15 mouse cellular contexts compared by ENCODE assay signal in the genomic region with DNA sequence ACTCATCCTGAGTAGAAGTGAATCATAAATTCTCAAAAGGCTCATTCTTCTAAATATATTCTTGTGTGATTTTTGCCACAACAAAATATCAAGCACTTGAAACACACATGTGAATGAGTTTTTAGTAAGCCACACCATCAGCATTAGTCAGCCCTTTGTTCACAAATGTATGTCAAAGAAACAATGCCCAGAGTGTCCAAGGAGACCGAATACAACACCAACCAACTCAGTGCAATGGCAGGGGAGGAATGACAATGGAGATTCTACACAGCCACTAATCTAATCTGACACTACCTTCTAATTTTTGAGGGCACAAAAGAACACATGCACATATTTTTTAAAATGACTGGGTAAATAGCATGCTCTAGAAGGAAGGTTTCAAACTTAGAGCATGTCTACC.
"Had no signal": no experiment of that assay in that cellular context is flagged by ENCODE, and none has a peak within 500 bp of the region (broad histone marks: within the 10 kb centered on the region; RNA-seq: fewer than 3 reads in every experiment).

No protein-coding gene starts in this region.

- DNase-seq: right cerebral cortex, adult 18-20 months; right cerebral cortex, postnatal 14 days; right cerebral cortex, postnatal 25 days; right cerebral cortex, postnatal 4 days; spleen, adult 18-20 months; thymus, adult 18-20 months; thymus, postnatal 14 days; thymus, postnatal 25 days; thymus, postnatal 36 days; thymus, postnatal 4 days had no signal

- H3K27me3 ChIP-seq: neural tube, embryonic 12.5 days; neural tube, embryonic 13.5 days; neural tube, embryonic 15.5 days; stomach, embryonic 15.5 days had no signal

- H3K4me3 ChIP-seq: neural tube, embryonic 12.5 days; neural tube, embryonic 13.5 days; neural tube, embryonic 15.5 days; stomach, embryonic 15.5 days had no signal

- H3K9me3 ChIP-seq: neural tube, embryonic 12.5 days; neural tube, embryonic 13.5 days; neural tube, embryonic 15.5 days; stomach, embryonic 15.5 days had no signal

- H3K36me3 ChIP-seq: neural tube, embryonic 12.5 days; neural tube, embryonic 13.5 days; neural tube, embryonic 15.5 days; stomach, embryonic 15.5 days had no signal

- H3K4me1 ChIP-seq: neural tube, embryonic 12.5 days; neural tube, embryonic 13.5 days; neural tube, embryonic 15.5 days; stomach, embryonic 15.5 days had no signal

- H3K27ac ChIP-seq: neural tube, embryonic 12.5 days; neural tube, embryonic 13.5 days; neural tube, embryonic 15.5 days; stomach, embryonic 15.5 days; stomach, postnatal 0 days had no signal
